Mouse (Mus musculus): ENCODE results near the gene Cfi. TPM values are rescaled to one million over a fixed set of nuclear protein-coding genes. Genes with fewer than 3 reads are reported as not detected.

Gene Cfi
- polyA plus RNA-seq (2015; fragmentation: Nextera tagmentation; extraction: Ambion mirVana) = 2.2 and 3.7 TPM in 2 replicates

DNA sequence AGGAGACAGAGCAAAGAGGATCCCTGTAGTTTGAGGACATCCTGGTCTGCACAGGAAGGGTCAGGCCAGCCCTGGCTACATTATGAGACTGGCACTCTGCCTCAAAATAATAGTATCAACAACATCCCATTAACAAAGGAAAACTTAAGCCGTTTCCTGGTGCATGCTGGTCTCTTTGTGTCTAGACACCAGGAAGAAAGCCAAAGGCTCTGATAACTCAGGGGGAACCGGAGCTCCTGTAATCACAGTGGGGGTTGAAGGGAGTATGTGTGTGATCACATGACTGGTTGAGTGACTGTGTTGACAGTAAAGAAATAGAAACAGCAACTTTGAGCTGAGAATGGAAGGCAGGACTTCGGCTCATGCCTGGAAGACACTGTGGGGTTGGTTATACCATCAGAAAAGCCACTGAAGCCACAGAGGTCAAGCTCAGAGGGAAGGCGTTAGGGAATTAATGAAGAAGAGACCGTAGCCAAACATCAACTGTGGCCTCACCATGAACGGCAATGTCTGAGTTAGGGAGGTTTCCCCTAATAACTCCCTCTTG is at the start of gene Cfi:
TSS of gene Cfi (plus strand) at position 497 of the 547 bp plus-strand sequence.
- peak; percentile 36; the same call in 1 of the 2 replicates for ATAC-seq (replicated peaks; ENCODE audit: insufficient number of reproducible peaks, insufficient read depth, low FRiP score, low read depth)
- H3K4me2 ChIP-seq = peak within 1 kb of the TSS; percentile 51
- H3K4me3 ChIP-seq = peak within 1 kb of the TSS; percentile 17
- peak within 1 kb of the TSS; percentile 66 for H3K27ac ChIP-seq
- peaks cover 10% of the 10 kb centered on the region for H3K4me1 ChIP-seq (replicated peaks)
- no peaks in the 10 kb centered on the region; the same call in 1 of the 2 replicates for H3K27me3 ChIP-seq
- H3K36me3 ChIP-seq = no peaks in the 10 kb centered on the region
- peak within 1 kb of the TSS; percentile 17; the same call in 1 of the 2 replicates for H3K9ac ChIP-seq
- H3K9me3 ChIP-seq (replicated peaks) = no peaks in the 10 kb centered on the region
- WGBS = 44% methylated on average over 6 of the region's 6 CpGs

- Histone ChIP-seq H3K36me3 (no peaks in the 10 kb centered on the region), H3K27ac (no peak overlapping the region), H3K27me3 (no peaks in the 10 kb centered on the region), H3K9ac (no peak overlapping the region), H3K4me3 (no peak overlapping the region), H3K9me3 (replicated peaks) (no peaks in the 10 kb centered on the region), H3K4me1 (replicated peaks) (no peaks in the 10 kb centered on the region), H3K4me2 (no peak overlapping the region)
- ATAC-seq (replicated peaks; ENCODE audit: insufficient number of reproducible peaks, insufficient read depth, low FRiP score, low read depth) = no peak
- 94% methylated on average over 5 of the region's 5 CpGs for WGBS
Measured at GRCm38 (mm10) chr3:129793801-129794200, 41.9 kb upstream of the Cfi start.

GRCm38 (mm10) chr3:129797341-129797740 is 38.3 kb upstream of the Cfi start:
- 73% methylated on average over 5 of the region's 5 CpGs for WGBS
- Histone ChIP-seq H3K9me3 (replicated peaks) (no peaks in the 10 kb centered on the region), H3K36me3 (no peaks in the 10 kb centered on the region), H3K4me1 (replicated peaks) (no peaks in the 10 kb centered on the region), H3K27me3 (no peaks in the 10 kb centered on the region), H3K4me2 (no peak overlapping the region), H3K4me3 (no peak overlapping the region), H3K27ac (no peak overlapping the region), H3K9ac (no peak overlapping the region)
- no peak for ATAC-seq (replicated peaks; ENCODE audit: insufficient number of reproducible peaks, insufficient read depth, low FRiP score, low read depth)

DNA sequence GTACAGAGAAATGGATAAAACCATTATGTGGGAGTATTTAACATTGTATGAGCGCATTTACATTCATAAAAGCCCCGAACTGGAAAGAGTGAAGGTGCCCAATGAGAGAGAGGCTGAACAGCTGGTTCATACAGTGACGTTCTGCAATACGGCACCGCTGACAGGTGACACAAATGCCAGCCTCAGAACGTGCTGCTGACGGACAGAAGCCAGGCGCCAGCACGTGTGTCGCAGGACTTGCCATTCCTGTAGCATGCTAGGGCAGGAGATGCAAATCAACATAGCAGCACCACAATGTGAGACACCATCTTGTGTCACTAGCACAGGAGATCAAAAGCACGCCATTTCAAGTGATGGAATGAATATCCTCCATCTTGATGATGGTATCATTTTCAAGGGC is 37.1 kb upstream of the Cfi start:
- no peak overlapping the region for H3K27ac ChIP-seq
- H3K9ac ChIP-seq = no peak overlapping the region
- H3K36me3 ChIP-seq = no peaks in the 10 kb centered on the region
- H3K4me3 ChIP-seq = no peak overlapping the region
- H3K9me3 ChIP-seq (replicated peaks) = no peaks in the 10 kb centered on the region
- no peaks in the 10 kb centered on the region for H3K27me3 ChIP-seq
- no peak overlapping the region for H3K4me2 ChIP-seq
- ATAC-seq (replicated peaks; ENCODE audit: insufficient number of reproducible peaks, insufficient read depth, low FRiP score, low read depth) = no peak
- WGBS = 50% methylated on average over 11 of the region's 11 CpGs
- H3K4me1 ChIP-seq (replicated peaks) = no peaks in the 10 kb centered on the region

DNA sequence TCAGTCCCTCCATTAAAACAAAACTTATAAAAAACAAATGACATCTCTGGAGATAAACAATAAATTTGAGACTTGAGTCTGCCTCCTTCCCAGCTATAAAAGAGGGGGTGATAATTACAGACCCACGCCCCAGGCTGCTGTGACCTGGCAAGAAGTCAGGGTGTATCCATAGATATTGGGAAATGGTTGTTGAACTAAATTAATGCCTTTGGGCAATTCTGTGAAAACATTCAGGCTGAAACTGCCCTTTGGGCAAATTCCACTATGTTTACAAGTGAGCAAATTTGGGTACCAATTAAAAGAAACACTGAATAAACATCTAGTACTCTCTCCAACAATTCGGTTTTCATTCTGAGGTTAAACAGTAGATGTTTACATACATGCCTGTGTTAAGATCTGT is 36.7 kb upstream of the Cfi start:
- Histone ChIP-seq H3K9ac (no peak overlapping the region), H3K27ac (no peak overlapping the region), H3K9me3 (replicated peaks) (no peaks in the 10 kb centered on the region), H3K4me1 (replicated peaks) (no peaks in the 10 kb centered on the region), H3K27me3 (no peaks in the 10 kb centered on the region), H3K4me2 (no peak overlapping the region), H3K4me3 (no peak overlapping the region), H3K36me3 (no peaks in the 10 kb centered on the region)
- no peak for ATAC-seq (replicated peaks; ENCODE audit: insufficient number of reproducible peaks, insufficient read depth, low FRiP score, low read depth)
- 79% methylated on average over 2 of the region's 2 CpGs for WGBS

- Histone ChIP-seq H3K4me3 (no peak within 1 kb of the TSS), H3K4me2 (no peak within 1 kb of the TSS), H3K9me3 (replicated peaks) (no peaks in the 10 kb centered on the region), H3K4me1 (replicated peaks) (no peaks in the 10 kb centered on the region), H3K9ac (no peak within 1 kb of the TSS), H3K27me3 (no peaks in the 10 kb centered on the region), H3K36me3 (no peaks in the 10 kb centered on the region), H3K27ac (no peak within 1 kb of the TSS)
- ATAC-seq (replicated peaks; ENCODE audit: insufficient number of reproducible peaks, insufficient read depth, low FRiP score, low read depth) = no peak
- 69% methylated on average over 10 of the region's 10 CpGs for WGBS
Measured at GRCm38 (mm10) chr3:129803765-129804164, 31.9 kb upstream of the Cfi start, which contains the start of gene Lrit3. Gene Lrit3 (minus strand): TSS chr3:129804030.

- H3K9ac ChIP-seq = no peak overlapping the region
- peaks cover 20% of the 10 kb centered on the region for H3K36me3 ChIP-seq
- no peaks in the 10 kb centered on the region for H3K27me3 ChIP-seq
- WGBS = 69% methylated on average over 9 of the region's 9 CpGs
- H3K27ac ChIP-seq = no peak overlapping the region
- no peak overlapping the region for H3K4me3 ChIP-seq
- no peak for ATAC-seq (replicated peaks; ENCODE audit: insufficient number of reproducible peaks, insufficient read depth, low FRiP score, low read depth)
- H3K4me1 ChIP-seq (replicated peaks) = no peaks in the 10 kb centered on the region
- H3K9me3 ChIP-seq (replicated peaks) = no peaks in the 10 kb centered on the region
- H3K4me2 ChIP-seq = no peak overlapping the region
Measured at GRCm38 (mm10) chr3:129820847-129821246, 14.8 kb upstream of the Cfi start.

DNA sequence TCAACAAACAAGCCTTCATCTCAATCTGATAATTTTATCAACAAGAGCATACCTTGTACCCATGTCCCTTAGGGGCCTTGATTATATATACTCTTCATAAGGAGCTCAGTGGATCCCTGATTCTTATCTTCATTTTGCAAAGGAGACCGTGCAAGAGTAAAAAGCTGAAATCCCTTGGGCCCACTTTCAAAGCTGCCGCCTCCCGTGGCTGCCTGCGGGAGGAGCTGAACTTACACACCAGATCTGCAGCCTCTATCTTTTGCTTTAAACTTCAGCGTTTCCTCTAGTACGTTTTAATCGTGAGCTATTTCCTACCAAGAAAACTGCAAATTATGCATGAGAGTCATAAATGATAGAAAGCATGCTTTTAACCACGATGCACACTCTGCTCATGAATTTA is 13.9 kb upstream of the Cfi start:
- no peaks in the 10 kb centered on the region for H3K27me3 ChIP-seq
- H3K27ac ChIP-seq = no peak overlapping the region
- WGBS = 70% methylated on average over 8 of the region's 8 CpGs
- peaks cover 26% of the 10 kb centered on the region for H3K36me3 ChIP-seq
- no peak for ATAC-seq (replicated peaks; ENCODE audit: insufficient number of reproducible peaks, insufficient read depth, low FRiP score, low read depth)
- no peak overlapping the region for H3K4me3 ChIP-seq
- no peak overlapping the region for H3K9ac ChIP-seq
- no peaks in the 10 kb centered on the region for H3K4me1 ChIP-seq (replicated peaks)
- no peak overlapping the region for H3K4me2 ChIP-seq
- no peaks in the 10 kb centered on the region for H3K9me3 ChIP-seq (replicated peaks)

DNA sequence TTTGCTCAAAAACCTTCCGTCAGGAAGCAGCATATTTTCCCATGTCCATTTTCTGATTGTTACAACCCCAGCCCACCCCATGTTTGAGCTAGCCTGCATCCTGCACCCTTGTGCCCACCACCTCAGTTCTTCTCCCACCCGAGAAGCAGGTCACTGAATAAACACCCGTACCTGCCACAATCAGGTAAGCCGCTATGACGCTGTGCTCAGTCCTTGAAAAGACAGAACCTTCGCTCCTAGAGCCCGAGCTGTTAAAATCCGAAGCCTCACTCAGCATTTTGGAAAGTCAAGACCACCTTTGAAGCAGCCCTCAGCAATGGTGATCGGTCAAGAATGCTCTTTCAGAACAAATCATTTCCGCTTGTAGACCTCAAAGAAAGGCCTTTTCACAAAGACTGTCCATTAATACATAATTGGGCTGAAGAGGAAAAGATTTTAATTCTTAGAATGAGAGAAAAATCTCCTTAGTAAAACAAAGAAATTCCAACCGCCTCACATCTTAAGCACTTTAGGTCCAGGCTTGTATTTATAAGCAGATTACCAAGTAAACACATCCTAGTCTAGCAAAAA is 13.4 kb upstream of the Cfi start, which contains the start of gene Rrh:
TSS of gene Rrh (minus strand) at position 382 of the 570 bp plus-strand sequence.
- Histone ChIP-seq H3K4me2 (no peak within 1 kb of the TSS), H3K9me3 (replicated peaks) (no peaks in the 10 kb centered on the region), H3K27ac (no peak within 1 kb of the TSS), H3K9ac (no peak within 1 kb of the TSS), H3K4me1 (replicated peaks) (no peaks in the 10 kb centered on the region), H3K27me3 (no peaks in the 10 kb centered on the region), H3K36me3 (peaks cover 26% of the 10 kb centered on the region), H3K4me3 (no peak within 1 kb of the TSS)
- 95% methylated on average over 11 of the region's 11 CpGs for WGBS
- no peak for ATAC-seq (replicated peaks; ENCODE audit: insufficient number of reproducible peaks, insufficient read depth, low FRiP score, low read depth)

DNA sequence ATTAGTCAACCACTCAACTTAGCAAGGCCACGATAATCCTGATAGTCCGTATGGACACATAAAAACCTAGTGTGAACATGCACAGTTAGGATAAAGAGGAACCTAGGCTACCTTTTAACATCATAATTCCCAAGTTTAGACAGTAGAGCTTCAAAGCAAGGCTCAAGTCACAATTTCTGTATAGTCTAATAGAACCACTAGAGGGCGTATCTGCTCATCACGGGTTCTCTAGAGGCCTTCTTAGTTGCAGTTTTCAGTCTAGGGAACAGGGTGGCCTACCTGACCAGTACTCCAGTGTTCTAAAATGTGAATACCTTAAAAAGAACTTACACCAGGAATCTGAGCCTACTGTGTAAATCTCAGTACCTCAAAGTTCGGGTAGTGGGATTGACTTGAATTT is 12.4 kb upstream of the Cfi start:
- no peak for ATAC-seq (replicated peaks; ENCODE audit: insufficient number of reproducible peaks, insufficient read depth, low FRiP score, low read depth)
- no peaks in the 10 kb centered on the region for H3K27me3 ChIP-seq
- no peaks in the 10 kb centered on the region for H3K9me3 ChIP-seq (replicated peaks)
- no peak overlapping the region for H3K9ac ChIP-seq
- WGBS = 52% methylated on average over 5 of the region's 5 CpGs
- H3K4me1 ChIP-seq (replicated peaks) = no peaks in the 10 kb centered on the region
- peaks cover 26% of the 10 kb centered on the region for H3K36me3 ChIP-seq
- no peak overlapping the region for H3K27ac ChIP-seq
- no peak overlapping the region for H3K4me2 ChIP-seq
- no peak overlapping the region for H3K4me3 ChIP-seq

DNA sequence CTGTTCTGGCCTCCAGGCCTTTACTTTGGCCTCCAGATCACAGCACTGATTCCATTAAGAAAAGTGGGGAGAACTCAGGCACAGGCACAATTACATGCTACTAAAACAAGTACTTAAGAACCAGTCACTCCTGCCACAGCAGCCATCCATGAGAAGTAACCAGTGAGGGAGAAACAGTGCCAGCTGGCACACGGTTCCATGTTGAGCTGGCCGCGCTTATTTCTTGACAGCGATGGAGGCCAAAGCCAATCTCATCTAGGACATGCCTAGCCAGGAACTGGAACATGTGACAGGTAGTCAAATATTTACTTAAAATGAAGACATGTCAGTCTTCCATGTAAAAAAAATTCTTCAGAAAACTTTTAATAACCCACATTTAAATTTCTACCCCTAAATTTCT is 11.5 kb upstream of the Cfi start:
- H3K4me1 ChIP-seq (replicated peaks) = peaks cover 2% of the 10 kb centered on the region; the same call in 1 of the 2 replicates
- no peak overlapping the region for H3K9ac ChIP-seq
- no peak for ATAC-seq (replicated peaks; ENCODE audit: insufficient number of reproducible peaks, insufficient read depth, low FRiP score, low read depth)
- H3K4me3 ChIP-seq = no peak overlapping the region
- H3K4me2 ChIP-seq = no peak overlapping the region
- H3K36me3 ChIP-seq = peaks cover 26% of the 10 kb centered on the region
- H3K9me3 ChIP-seq (replicated peaks) = no peaks in the 10 kb centered on the region
- no peak overlapping the region for H3K27ac ChIP-seq
- 86% methylated on average over 4 of the region's 4 CpGs for WGBS
- no peaks in the 10 kb centered on the region for H3K27me3 ChIP-seq

DNA sequence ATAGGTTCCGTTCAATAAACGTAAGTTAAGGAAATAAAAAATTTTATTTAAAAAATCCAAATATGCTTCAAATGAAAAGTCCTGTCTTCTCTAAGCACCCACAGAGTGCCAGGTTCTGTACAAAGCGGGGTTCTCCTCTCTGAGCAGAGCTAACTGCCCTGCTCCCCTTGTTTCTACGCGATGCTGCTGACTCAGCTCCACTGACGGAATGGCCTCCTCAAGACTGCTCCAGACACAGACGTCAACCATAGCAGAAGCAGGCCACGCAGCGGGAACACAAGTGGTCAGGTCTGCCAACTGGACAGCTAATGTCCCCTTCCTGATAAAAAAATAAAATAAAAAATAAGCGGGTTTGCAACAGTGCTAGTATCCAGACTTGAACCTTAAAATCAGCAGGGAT is 10.8 kb upstream of the Cfi start:
- H3K27me3 ChIP-seq = no peaks in the 10 kb centered on the region
- H3K4me2 ChIP-seq = no peak overlapping the region
- H3K4me3 ChIP-seq = no peak overlapping the region
- WGBS = 90% methylated on average over 10 of the region's 10 CpGs
- peaks cover 26% of the 10 kb centered on the region for H3K36me3 ChIP-seq
- H3K9me3 ChIP-seq (replicated peaks) = no peaks in the 10 kb centered on the region
- no peak overlapping the region for H3K9ac ChIP-seq
- peaks cover 9% of the 10 kb centered on the region for H3K4me1 ChIP-seq (replicated peaks)
- ATAC-seq (replicated peaks; ENCODE audit: insufficient number of reproducible peaks, insufficient read depth, low FRiP score, low read depth) = no peak
- no peak overlapping the region for H3K27ac ChIP-seq

Measured in heart, embryonic 15.5 days (tissue).